Mouse (Mus musculus): Measurements from ENCODE around the gene Gcm1. TPM values are rescaled to one million over a fixed set of nuclear protein-coding genes. Genes with fewer than 3 reads are reported as not detected.

The Gcm1 gene
- total RNA-seq, 2 experiments from 2014 or later, result not detected

DNA sequence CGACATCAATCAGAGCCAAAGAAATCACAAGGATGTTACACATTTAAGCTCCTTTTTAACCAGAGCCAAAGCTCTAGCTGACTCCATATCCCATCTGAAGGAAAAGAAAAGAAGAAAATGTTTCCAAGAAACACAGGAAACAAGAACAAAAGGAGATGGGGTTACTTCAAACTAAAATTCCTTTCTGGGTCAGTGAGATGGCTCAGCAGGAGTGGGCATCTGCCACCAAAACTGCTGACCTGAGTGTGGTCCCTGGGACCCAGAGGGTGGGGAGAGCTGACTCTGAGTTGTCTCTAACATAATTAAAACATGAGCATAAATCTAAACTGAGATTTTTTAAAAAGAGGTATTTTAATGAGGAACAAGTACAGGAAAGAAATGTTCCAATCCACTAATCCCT lies 38.2 kb downstream of the Gcm1 start:
- intact Hi-C loops (cut with DNase I), result no loop called here
- DNase-seq (ENCODE audit: low spot score in 2 of 2), result no peak

DNA sequence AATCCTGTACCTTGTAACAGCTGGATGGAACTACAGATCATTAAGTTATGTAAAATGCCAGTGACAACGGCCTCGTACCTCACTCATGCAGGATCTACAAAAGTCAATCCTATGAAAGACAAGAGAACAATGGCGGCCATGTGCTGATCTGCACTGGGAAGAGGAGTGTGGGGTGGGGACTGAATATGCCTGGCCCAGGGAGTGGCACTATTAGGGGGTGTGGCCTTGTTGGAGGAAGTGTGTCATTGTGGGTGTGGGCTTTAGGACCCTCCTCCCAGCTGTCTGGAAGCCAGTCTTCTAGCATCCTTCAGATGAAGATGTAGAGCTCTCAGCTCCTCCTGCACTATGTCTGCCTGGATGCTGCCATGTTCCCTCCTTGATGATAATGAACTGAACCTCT lies 38.9 kb downstream of the Gcm1 start:
- intact Hi-C loops (cut with DNase I), result no loop called here
- no peak for DNase-seq (ENCODE audit: low spot score in 2 of 2)

GRCm38 (mm10) chr9:78095686-78096085 lies 44.0 kb downstream of the Gcm1 start:
- DNase-seq (ENCODE audit: low spot score in 2 of 2), result no peak
- intact Hi-C loops (cut with DNase I), result no loop called here

GRCm38 (mm10) chr9:78096376-78096775 lies 44.7 kb downstream of the Gcm1 start:
- no peak for DNase-seq (ENCODE audit: low spot score in 2 of 2)
- intact Hi-C loops (cut with DNase I), result no loop called here

- no peak for DNase-seq (ENCODE audit: low spot score in 2 of 2)
- intact Hi-C loops (cut with DNase I), result no loop called here
Observed at GRCm38 (mm10) chr9:78100956-78101355, 49.2 kb downstream of the Gcm1 start.

DNA sequence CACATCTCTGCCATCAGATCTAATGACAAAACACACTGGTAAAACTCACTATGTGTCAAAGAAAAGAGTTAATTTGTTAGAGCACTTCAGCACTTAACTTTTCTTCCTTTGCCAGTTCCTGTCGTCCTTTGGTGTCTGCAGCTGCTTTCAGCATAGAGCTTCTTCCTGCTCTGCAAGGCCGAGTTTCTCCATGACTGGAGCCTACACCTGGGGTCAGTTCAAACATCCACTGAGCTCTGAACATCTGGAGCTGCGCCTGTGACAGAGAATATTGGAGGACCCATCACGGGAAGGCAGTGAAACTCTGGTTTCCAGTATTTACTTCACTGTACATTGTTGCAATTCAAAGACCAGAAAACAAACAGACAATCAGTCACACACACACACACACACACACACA lies 49.7 kb downstream of the Gcm1 start:
- intact Hi-C loops (cut with DNase I), result no loop called here
- no peak for DNase-seq (ENCODE audit: low spot score in 2 of 2)

GRCm38 (mm10) chr9:78103965-78104560 lies 52.3 kb downstream of the Gcm1 start:
- no peak for DNase-seq (ENCODE audit: low spot score in 2 of 2)
- intact Hi-C loops (cut with DNase I), result no loop called here

GRCm38 (mm10) chr9:78104973-78105372 lies 53.2 kb downstream of the Gcm1 start:
- DNase-seq (ENCODE audit: low spot score in 2 of 2), result no peak
- intact Hi-C loops (cut with DNase I), result no loop called here

DNA sequence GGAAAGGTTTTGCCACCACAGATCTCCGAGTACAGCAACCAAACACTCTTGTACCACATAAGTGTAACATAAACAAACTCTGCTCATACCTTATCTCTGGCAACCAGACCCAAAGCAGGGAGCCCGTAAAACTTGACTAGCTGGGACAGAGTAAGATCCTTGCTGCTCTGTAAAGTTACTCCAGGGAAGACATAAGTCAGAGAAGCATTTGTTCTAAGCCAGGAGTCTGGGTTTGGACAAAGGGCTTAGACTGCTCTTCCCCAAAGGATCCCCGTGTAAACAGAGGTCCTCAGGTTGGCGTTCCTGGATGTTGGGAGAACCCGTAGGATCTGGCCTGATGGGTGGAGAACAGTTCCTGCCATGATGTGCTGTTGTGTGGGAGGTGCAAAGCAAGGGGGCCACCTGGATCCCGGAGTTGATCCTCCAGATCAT lies 53.8 kb downstream of the Gcm1 start:
- intact Hi-C loops (cut with DNase I), result no loop called here
- DNase-seq (ENCODE audit: low spot score in 2 of 2), result no peak

DNA sequence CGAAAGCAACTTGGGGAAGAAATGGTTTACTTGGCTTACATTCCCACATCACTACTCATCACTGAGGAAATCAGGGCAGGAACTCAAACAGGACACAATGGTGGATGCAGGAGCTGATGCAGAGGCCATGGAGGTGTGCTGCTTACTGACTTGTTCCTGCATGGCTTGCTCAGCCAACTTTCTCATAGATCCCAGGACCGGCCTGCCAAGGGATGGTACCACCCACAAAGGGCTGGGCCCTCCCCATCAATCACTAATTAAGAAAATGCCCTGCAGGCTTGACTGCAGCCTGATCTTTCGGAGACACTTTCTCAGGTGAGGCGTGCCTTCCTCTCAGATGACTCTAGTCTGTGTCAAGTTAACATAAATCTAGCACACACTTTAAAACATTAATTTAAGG lies 55.1 kb downstream of the Gcm1 start:
- DNase-seq (ENCODE audit: low spot score in 2 of 2), result no peak
- intact Hi-C loops (cut with DNase I), result no loop called here

DNA sequence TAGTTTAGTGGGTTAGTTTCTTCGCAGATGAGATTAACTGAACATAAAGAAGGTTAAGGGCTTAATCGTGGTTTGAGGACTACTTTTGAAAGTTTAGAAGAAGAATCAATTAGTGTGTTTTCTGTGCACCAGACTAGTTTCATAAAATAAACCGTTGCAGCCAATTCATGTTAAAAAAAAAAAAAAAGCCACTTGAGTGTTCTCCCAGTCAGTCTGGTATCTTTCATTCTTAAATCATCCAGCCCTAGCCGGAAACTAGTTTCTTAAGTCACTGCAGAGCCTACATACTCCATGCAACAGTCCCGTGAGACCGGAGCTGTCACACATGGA lies 55.8 kb downstream of the Gcm1 start:
- DNase-seq (ENCODE audit: low spot score in 2 of 2), result no peak
- intact Hi-C loops (cut with DNase I), result no loop called here

DNA sequence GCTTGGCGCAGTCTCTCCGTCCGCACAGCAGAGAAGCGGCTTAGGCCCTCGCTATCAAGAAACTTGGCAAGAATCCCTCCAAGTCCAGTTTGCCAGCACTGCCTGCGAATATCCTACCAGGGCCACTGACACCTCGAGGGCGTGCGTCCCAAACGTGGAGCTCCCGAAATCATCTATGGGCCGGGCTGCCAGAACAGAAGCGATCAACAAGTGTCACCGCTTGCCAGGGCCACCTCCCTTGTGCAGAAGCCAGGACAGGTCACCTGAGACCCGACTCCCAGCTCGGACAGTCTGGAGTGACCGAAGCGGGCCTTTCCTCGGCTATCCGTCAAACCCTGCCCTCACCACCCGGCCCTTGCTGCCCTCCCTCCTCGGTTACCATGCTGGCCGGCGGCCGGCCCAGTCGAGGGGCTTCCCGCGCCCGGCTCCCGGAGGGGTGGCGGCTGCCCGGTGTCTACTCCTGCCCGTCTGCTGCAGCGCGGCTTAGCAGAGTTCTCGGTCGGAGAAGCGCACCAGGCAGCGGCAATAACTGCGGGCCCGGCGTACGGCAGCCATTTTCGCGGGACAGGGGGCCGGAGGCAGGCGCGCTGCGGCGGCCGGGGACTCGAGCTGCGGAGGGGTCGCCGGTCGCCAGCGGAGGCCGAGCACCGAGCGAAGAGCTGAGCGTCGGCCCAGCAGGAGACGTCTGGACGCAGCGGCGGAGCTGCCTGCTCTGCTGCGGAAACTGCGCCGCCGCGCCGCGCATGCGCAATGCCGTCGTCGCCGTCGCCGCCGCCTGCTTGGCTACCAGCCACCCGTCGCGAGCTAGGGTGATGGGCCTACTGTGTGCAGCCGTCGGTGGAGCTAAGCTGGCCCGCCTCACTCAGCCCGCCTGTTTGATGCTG lies 56.4 kb downstream of the Gcm1 start:
- DNase-seq (ENCODE audit: low spot score in 2 of 2), result peak; percentile 79 to 83
- intact Hi-C loops (cut with DNase I), result no loop called here

- intact Hi-C loops (cut with DNase I), result no loop called here
- peak; percentile 90 to 98 for DNase-seq (ENCODE audit: low spot score in 2 of 2)
Observed at GRCm38 (mm10) chr9:78108796-78109239, 57.1 kb downstream of the Gcm1 start, which contains the start of the genes Fbxo9 and Ick. Fbxo9 (minus strand) TSS chr9:78109065. Ick (plus strand) TSS chr9:78109192.

- intact Hi-C loops (cut with DNase I), result loop anchor here (5.0 kb wide), 1 partner anchor 83 kb away; no protein-coding TSS in a partner anchor
- no peak for DNase-seq (ENCODE audit: low spot score in 2 of 2)
Observed at GRCm38 (mm10) chr9:78109656-78110055, 57.9 kb downstream of the Gcm1 start.

DNA sequence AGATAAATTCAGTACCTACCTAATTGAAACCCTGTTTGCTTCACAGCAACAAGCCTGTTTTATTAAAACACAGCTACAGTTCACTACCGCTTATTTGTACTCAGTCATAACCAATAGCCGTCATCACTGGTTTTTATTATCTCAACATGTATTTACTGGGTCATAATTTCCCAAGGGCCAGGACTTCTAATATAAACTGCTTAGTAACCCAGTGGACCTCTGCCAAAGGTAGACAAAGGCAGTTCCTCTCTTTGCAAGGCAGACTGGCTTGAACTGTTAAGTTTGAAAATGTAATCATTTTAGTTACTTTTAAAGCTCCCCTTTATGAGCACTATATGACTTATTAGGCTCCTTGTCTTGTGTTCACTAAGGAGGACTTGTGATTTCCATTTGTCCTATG lies 59.7 kb downstream of the Gcm1 start:
- DNase-seq (ENCODE audit: low spot score in 2 of 2), result no peak
- intact Hi-C loops (cut with DNase I), result loop anchor here (5.0 kb wide), 1 partner anchor 81 kb away; no protein-coding TSS in a partner anchor

DNA sequence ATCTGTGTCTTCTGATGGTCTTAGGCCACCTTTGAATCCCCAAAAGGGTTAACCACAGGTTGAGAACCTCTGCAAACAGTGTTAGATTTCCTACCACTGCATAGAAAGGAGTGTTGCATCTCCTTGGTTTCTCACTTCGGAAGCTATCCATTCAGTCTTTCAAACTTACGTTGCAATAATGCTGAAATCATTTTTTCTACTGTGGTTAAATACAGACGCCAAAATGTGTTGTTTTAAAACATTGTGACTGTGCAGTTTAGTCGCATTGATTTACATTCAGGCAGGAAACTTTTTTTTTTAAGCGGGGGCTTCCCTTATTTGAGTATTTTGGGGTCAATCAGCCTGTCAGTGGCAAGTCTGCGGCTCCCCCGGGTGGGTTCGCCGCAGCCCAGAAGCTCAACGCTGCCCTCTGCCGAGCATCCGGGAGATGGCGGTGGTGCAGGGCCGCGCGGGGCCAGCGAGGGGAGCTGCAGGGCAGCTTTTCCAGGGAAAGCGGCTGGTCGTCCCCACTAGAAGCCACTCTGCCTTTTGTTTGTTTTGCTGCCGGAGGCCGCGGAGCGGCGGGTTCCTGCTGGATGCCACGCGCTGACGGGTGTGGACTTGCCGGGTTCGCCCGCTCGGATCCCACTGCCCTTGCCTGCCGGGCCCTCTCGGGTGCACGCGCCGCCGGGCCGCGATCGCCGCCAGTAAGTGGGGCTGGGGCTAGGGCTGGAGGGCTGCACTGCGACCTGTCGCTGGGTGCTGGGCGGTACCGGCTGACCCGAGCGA lies 61.2 kb downstream of the Gcm1 start:
- peak; percentile 90 to 94 for DNase-seq (ENCODE audit: low spot score in 2 of 2)
- intact Hi-C loops (cut with DNase I), result loop anchor here (2.0 to 5.0 kb wide), 4 partner anchors 34 to 79 kb away; no protein-coding TSS in a partner anchor

GRCm38 (mm10) chr9:78113538-78113885 lies 61.8 kb downstream of the Gcm1 start:
- no peak for DNase-seq (ENCODE audit: low spot score in 2 of 2)
- intact Hi-C loops (cut with DNase I), result loop anchor here (2.0 to 5.0 kb wide), 4 partner anchors 33 to 79 kb away; no protein-coding TSS in a partner anchor

Data from left cerebral cortex, postnatal 25 days (tissue).